Mouse (Mus musculus): ENCODE measurements around the gene Gid4. TPM values are rescaled to one million over a fixed set of nuclear protein-coding genes. Genes with fewer than 3 reads are reported as not detected.

Gene Gid4
- polyA plus RNA-seq, 1 experiment from 2014 or later, result 19.3 TPM

Other genes starting within 250 kb of the Gid4 start
- 39.0 and 41.0 TPM in 2 replicates for gene Srebf1, start 194.6 kb upstream of the Gid4 start, polyA plus RNA-seq (2014; fragmentation: Nextera tagmentation; extraction: Ambion mirVana)
- 14.7 and 16.0 TPM in 2 replicates for gene Tom1l2, start 64.2 kb upstream of the Gid4 start, polyA plus RNA-seq (2014; fragmentation: Nextera tagmentation; extraction: Ambion mirVana)
- 1.9 TPM in 2 replicates for gene Drc3, start 63.8 kb upstream of the Gid4 start, polyA plus RNA-seq (2014; fragmentation: Nextera tagmentation; extraction: Ambion mirVana)
- gene Atpaf2, start 1.3 kb downstream of the Gid4 start, polyA plus RNA-seq (2014; fragmentation: Nextera tagmentation; extraction: Ambion mirVana), result 52.2 and 52.9 TPM in 2 replicates
- gene Drg2, start 37.4 kb downstream of the Gid4 start, polyA plus RNA-seq (2014; fragmentation: Nextera tagmentation; extraction: Ambion mirVana), result 78.5 and 85.9 TPM in 2 replicates
- 0.11 and 0.23 TPM in 2 replicates for gene Myo15, start 52.2 kb downstream of the Gid4 start, polyA plus RNA-seq (2014; fragmentation: Nextera tagmentation; extraction: Ambion mirVana)
- gene Alkbh5, start 119.2 kb downstream of the Gid4 start, polyA plus RNA-seq (2014; fragmentation: Nextera tagmentation; extraction: Ambion mirVana), result 31.6 and 35.0 TPM in 2 replicates

Data from heart, embryonic 11.5 days (tissue).